Mouse (Mus musculus) forebrain, embryonic 11.5 days (tissue): ENCODE measurements around the gene Ypel4. TPM values are rescaled to one million over a fixed set of nuclear protein-coding genes. Genes with fewer than 3 reads are reported as not detected.
A peak's percentile ranks its signal among the peaks of the same experiment; 100 is the strongest.
"Not testable (repeated sequence)": the region's sequence is repeated elsewhere in the genome, so short reads cannot be mapped to it uniquely, and the experiment has no call there.

Experiments used
- ATAC-seq: fragments of 200-750 bp; cut with Nextera tagmentation; replicated peaks from 2 replicates; pipeline ENCODE4 v1.8.0; 2017; ENCODE audit warnings: moderate TSS enrichment; ENCODE audit not compliant: low FRiP score
- DNase-seq: peaks from one replicate; pipeline ENCODE4 v3.0.0-alpha.2; 2017; ENCODE audit warnings: low spot score
- H3K27ac ChIP-seq: fragments of 300-500 bp; sonication (generic); 2 replicates; pipeline ENCODE4 v1.5.1; 2014; ENCODE audit warnings: low read depth, low read length
- H3K27me3 ChIP-seq: fragments of 300-500 bp; sonication (generic); 2 replicates; pipeline ENCODE4 v1.6.1; 2014; ENCODE audit warnings: mild to moderate bottlenecking, low read length, mixed read lengths; ENCODE audit not compliant: control insufficient read depth, insufficient read depth
- H3K36me3 ChIP-seq: fragments of 300-500 bp; sonication (generic); 2 replicates; pipeline ENCODE4 v1.6.1; 2014; ENCODE audit warnings: mild to moderate bottlenecking, low read length, moderate library complexity, mixed read lengths; ENCODE audit not compliant: control insufficient read depth, insufficient read depth
- H3K4me1 ChIP-seq: fragments of 300-500 bp; sonication (generic); replicated peaks from 2 replicates; pipeline ENCODE4 v1.6.1; 2014; ENCODE audit warnings: low read length, mixed read lengths; ENCODE audit not compliant: control insufficient read depth, insufficient read depth
- H3K4me2 ChIP-seq: fragments of 300-500 bp; sonication (generic); 2 replicates; pipeline ENCODE4 v1.6.1; 2014; ENCODE audit warnings: low read depth, mild to moderate bottlenecking, low read length, moderate library complexity, mixed read lengths; ENCODE audit not compliant: severe bottlenecking
- H3K4me3 ChIP-seq: fragments of 300-500 bp; sonication (generic); 2 replicates; pipeline ENCODE4 v1.5.1; 2014; ENCODE audit warnings: low read depth, low read length
- H3K9ac ChIP-seq: fragments of 300-500 bp; sonication (generic); 2 replicates; pipeline ENCODE4 v1.6.1; 2014; ENCODE audit warnings: low read length
- H3K9me3 ChIP-seq: fragments of 300-500 bp; sonication (generic); 2 replicates; pipeline ENCODE4 v1.6.1; 2016; ENCODE audit warnings: low read length, mixed read lengths; ENCODE audit not compliant: control insufficient read depth
- WGBS: fragments of 180-500 bp; shearing (Covaris S2); extraction: QIAGEN DNeasy Blood & Tissue Kit; methylation state at CpG from one replicate; pipeline ENCODE4 v1.1.7; 2014; 5-methylcytosine and 5-hydroxymethylcytosine counted together
- polyA plus RNA-seq: library from polyadenylated mRNA; unstranded; fragments of >200 nt; fragmentation: Nextera tagmentation; extraction: Ambion mirVana; gene quantifications from 2 replicates; pipeline ENCODE4 v1.2.1, GENCODE M21; 2014

The Ypel4 gene
- polyA plus RNA-seq, 1 experiment from 2014 or later, result 13.2 TPM

- H3K4me1 ChIP-seq, result no peaks in the 10 kb centered on the region; the same call in 1 of the 2 replicates
- H3K4me2 ChIP-seq, result no peak overlapping the region
- H3K36me3 ChIP-seq, result peaks cover 7% of the 10 kb centered on the region; the same call in 1 of the 2 replicates
- H3K27me3 ChIP-seq, result no peaks in the 10 kb centered on the region
- H3K9me3 ChIP-seq, result no peaks in the 10 kb centered on the region
- H3K4me3 ChIP-seq, result no peak overlapping the region
- no peak for ATAC-seq
- H3K9ac ChIP-seq, result no peak overlapping the region
- DNase-seq, result no peak
- 82% methylated on average over 3 of the region's 3 CpGs for WGBS
- no peak overlapping the region for H3K27ac ChIP-seq
Observed at GRCm38 (mm10) chr2:84721182-84721581, 12.7 kb upstream of the Ypel4 start.

- Histone ChIP-seq H3K4me2 (no peak overlapping the region), H3K9me3 (no peaks in the 10 kb centered on the region), H3K27me3 (no peaks in the 10 kb centered on the region), H3K36me3 (peaks cover 7% of the 10 kb centered on the region; the same call in 1 of the 2 replicates), H3K27ac (no peak overlapping the region), H3K4me3 (no peak overlapping the region), H3K9ac (no peak overlapping the region), H3K4me1 (no peaks in the 10 kb centered on the region; the same call in 1 of the 2 replicates)
- ATAC-seq (no peak), DNase-seq (no peak)
- 96% methylated on average over 14 of the region's 14 CpGs for WGBS
Observed at GRCm38 (mm10) chr2:84723856-84724255, 10.0 kb upstream of the Ypel4 start.

- no peak overlapping the region for H3K9ac ChIP-seq
- H3K4me2 ChIP-seq, result no peak overlapping the region
- no peaks in the 10 kb centered on the region for H3K9me3 ChIP-seq
- no peak overlapping the region for H3K27ac ChIP-seq
- WGBS, result 94% methylated on average over 10 of the region's 10 CpGs
- no peaks in the 10 kb centered on the region for H3K27me3 ChIP-seq
- DNase-seq, result no peak
- H3K36me3 ChIP-seq, result peaks cover 7% of the 10 kb centered on the region; the same call in 1 of the 2 replicates
- no peak overlapping the region for H3K4me3 ChIP-seq
- no peak for ATAC-seq
- no peaks in the 10 kb centered on the region; the same call in 1 of the 2 replicates for H3K4me1 ChIP-seq
Observed at GRCm38 (mm10) chr2:84725770-84726169, 8.1 kb upstream of the Ypel4 start.

GRCm38 (mm10) chr2:84726716-84727115 lies 7.1 kb upstream of the Ypel4 start:
- ATAC-seq (peak; percentile 25), DNase-seq (no peak)
- H3K27ac ChIP-seq, result no peak overlapping the region
- peak overlapping the region; percentile 59 for H3K4me2 ChIP-seq
- no peaks in the 10 kb centered on the region for H3K27me3 ChIP-seq
- H3K36me3 ChIP-seq, result peaks cover 7% of the 10 kb centered on the region; the same call in 1 of the 2 replicates
- H3K4me1 ChIP-seq, result no peaks in the 10 kb centered on the region; the same call in 1 of the 2 replicates
- WGBS, result 3% methylated on average over 9 of the region's 9 CpGs
- H3K4me3 ChIP-seq, result peak overlapping the region; percentile 52
- no peaks in the 10 kb centered on the region for H3K9me3 ChIP-seq
- H3K9ac ChIP-seq, result peak overlapping the region; percentile 57

GRCm38 (mm10) chr2:84727172-84727858 lies 6.5 kb upstream of the Ypel4 start, which contains the start of gene Clp1:
Gene Clp1 (minus strand): TSS chr2:84727350.
- Histone ChIP-seq H3K27me3 (no peaks in the 10 kb centered on the region), H3K4me3 (peak within 1 kb of the TSS; percentile 52), H3K4me2 (peak within 1 kb of the TSS; percentile 59), H3K36me3 (peaks cover 7% of the 10 kb centered on the region; the same call in 1 of the 2 replicates), H3K4me1 (no peaks in the 10 kb centered on the region; the same call in 1 of the 2 replicates), H3K27ac (peak within 1 kb of the TSS; percentile 61; the same call in 1 of the 2 replicates), H3K9ac (peak within 1 kb of the TSS; percentile 57), H3K9me3 (no peaks in the 10 kb centered on the region)
- WGBS, result under 1% methylated on average over 39 of the region's 39 CpGs
- peak; percentile 96 for ATAC-seq
- peak; percentile 98 for DNase-seq

GRCm38 (mm10) chr2:84728191-84728590 lies 5.7 kb upstream of the Ypel4 start:
- not testable (repeated sequence) for DNase-seq, H3K9me3 ChIP-seq, H3K27me3 ChIP-seq, H3K36me3 ChIP-seq, H3K4me1 ChIP-seq, H3K9ac ChIP-seq, ATAC-seq, H3K4me3 ChIP-seq, H3K4me2 ChIP-seq, H3K27ac ChIP-seq
- 82% methylated on average over 5 of the region's 5 CpGs for WGBS

- ATAC-seq, result no peak
- WGBS, result 83% methylated on average over 3 of the region's 3 CpGs
- Histone ChIP-seq H3K27ac (no peak overlapping the region), H3K27me3 (no peaks in the 10 kb centered on the region), H3K9ac (no peak overlapping the region), H3K4me2 (no peak overlapping the region), H3K9me3 (no peaks in the 10 kb centered on the region), H3K4me1 (peaks cover 22% of the 10 kb centered on the region), H3K4me3 (no peak overlapping the region), H3K36me3 (no peaks in the 10 kb centered on the region)
- DNase-seq, result no peak
Observed at GRCm38 (mm10) chr2:84731206-84731605, 2.7 kb upstream of the Ypel4 start.

- H3K27ac ChIP-seq, result no peak overlapping the region
- ATAC-seq (no peak), DNase-seq (no peak)
- H3K36me3 ChIP-seq, result no peaks in the 10 kb centered on the region
- no peaks in the 10 kb centered on the region for H3K9me3 ChIP-seq
- no peak overlapping the region for H3K9ac ChIP-seq
- whole genome bisulfite sequencing, result 86% methylated on average over 1 of the region's 1 CpGs
- no peaks in the 10 kb centered on the region for H3K27me3 ChIP-seq
- H3K4me1 ChIP-seq, result peaks cover 33% of the 10 kb centered on the region
- H3K4me2 ChIP-seq, result no peak overlapping the region
- H3K4me3 ChIP-seq, result no peak overlapping the region
Observed at GRCm38 (mm10) chr2:84732394-84732793, 1.5 kb upstream of the Ypel4 start.
